Mouse (Mus musculus): ENCODE data around the gene Med24. TPM values are rescaled to one million over a fixed set of nuclear protein-coding genes. Genes with fewer than 3 reads are reported as not detected.
"Not testable (repeated sequence)": the region's sequence is repeated elsewhere in the genome, so short reads cannot be mapped to it uniquely, and the experiment has no call there.

Gene Med24
- polyA plus RNA-seq, 1 experiment = 45.3 TPM

- Histone ChIP-seq H3K4me3 (ENCODE audit: insufficient read depth, low read depth, low read length) (peak overlapping the region; percentile 24; the same call in 1 of the 2 replicates), H3K27ac (ENCODE audit: insufficient read depth, low read depth, low read length) (no peak overlapping the region), H3K4me1 (ENCODE audit: control insufficient read depth, insufficient read depth, low read length) (peaks cover 31% of the 10 kb centered on the region), H3K36me3 (ENCODE audit: control insufficient read depth, insufficient read depth, low read length) (no peaks in the 10 kb centered on the region), H3K27me3 (replicated peaks; ENCODE audit: control insufficient read depth, insufficient read depth, low read length) (no peaks in the 10 kb centered on the region)
- TF ChIP-seq CTCF (conservative IDR thresholded peaks at IDR 0.05; ENCODE audit: insufficient read depth, insufficient read length, low read depth, low read length) = no peak
- no peak for TF ChIP-seq POLR2A (IDR thresholded peaks at IDR 0.05; ENCODE audit: low read depth, low read length)
- no peak for DNase-seq
- WGBS = 28% methylated on average over 8 of the region's 8 CpGs
These were observed 10.8 kb upstream of the Med24 start for GRCm38 (mm10) chr11:98740026-98740392.

- Histone ChIP-seq H3K27me3 (replicated peaks; ENCODE audit: control insufficient read depth, insufficient read depth, low read length) (no peaks in the 10 kb centered on the region), H3K36me3 (ENCODE audit: control insufficient read depth, insufficient read depth, low read length) (no peaks in the 10 kb centered on the region), H3K4me1 (ENCODE audit: control insufficient read depth, insufficient read depth, low read length) (peaks cover 21% of the 10 kb centered on the region), H3K27ac (ENCODE audit: insufficient read depth, low read depth, low read length) (no peak overlapping the region), H3K4me3 (ENCODE audit: insufficient read depth, low read depth, low read length) (no peak overlapping the region)
- no peak for DNase-seq
- TF ChIP-seq POLR2A (IDR thresholded peaks at IDR 0.05; ENCODE audit: low read depth, low read length) (no peak), CTCF (conservative IDR thresholded peaks at IDR 0.05; ENCODE audit: insufficient read depth, insufficient read length, low read depth, low read length) (no peak)
- WGBS = 81% methylated on average over 9 of the region's 9 CpGs
These were observed 9.7 kb upstream of the Med24 start for GRCm38 (mm10) chr11:98738925-98739324.

GRCm38 (mm10) chr11:98738428-98738911, 9.2 kb upstream of the Med24 start:
- no peak overlapping the region for H3K27ac ChIP-seq (ENCODE audit: insufficient read depth, low read depth, low read length)
- no peaks in the 10 kb centered on the region for H3K27me3 ChIP-seq (replicated peaks; ENCODE audit: control insufficient read depth, insufficient read depth, low read length)
- 74% methylated on average over 4 of the region's 4 CpGs for WGBS
- H3K36me3 ChIP-seq (ENCODE audit: control insufficient read depth, insufficient read depth, low read length) = no peaks in the 10 kb centered on the region
- H3K4me1 ChIP-seq (ENCODE audit: control insufficient read depth, insufficient read depth, low read length) = peaks cover 16% of the 10 kb centered on the region
- H3K4me3 ChIP-seq (ENCODE audit: insufficient read depth, low read depth, low read length) = no peak overlapping the region
- DNase-seq = no peak
- TF ChIP-seq CTCF (conservative IDR thresholded peaks at IDR 0.05; ENCODE audit: insufficient read depth, insufficient read length, low read depth, low read length) (no peak), POLR2A (IDR thresholded peaks at IDR 0.05; ENCODE audit: low read depth, low read length) (no peak)

- not testable (repeated sequence) for H3K4me1 ChIP-seq (ENCODE audit: control insufficient read depth, insufficient read depth, low read length); H3K4me3 ChIP-seq (ENCODE audit: insufficient read depth, low read depth, low read length); DNase-seq; H3K36me3 ChIP-seq (ENCODE audit: control insufficient read depth, insufficient read depth, low read length); H3K27me3 ChIP-seq (replicated peaks; ENCODE audit: control insufficient read depth, insufficient read depth, low read length); H3K27ac ChIP-seq (ENCODE audit: insufficient read depth, low read depth, low read length)
- 97% methylated on average over 2 of the region's 2 CpGs for WGBS
These were observed 8.0 kb upstream of the Med24 start for GRCm38 (mm10) chr11:98737220-98737619.

DNA sequence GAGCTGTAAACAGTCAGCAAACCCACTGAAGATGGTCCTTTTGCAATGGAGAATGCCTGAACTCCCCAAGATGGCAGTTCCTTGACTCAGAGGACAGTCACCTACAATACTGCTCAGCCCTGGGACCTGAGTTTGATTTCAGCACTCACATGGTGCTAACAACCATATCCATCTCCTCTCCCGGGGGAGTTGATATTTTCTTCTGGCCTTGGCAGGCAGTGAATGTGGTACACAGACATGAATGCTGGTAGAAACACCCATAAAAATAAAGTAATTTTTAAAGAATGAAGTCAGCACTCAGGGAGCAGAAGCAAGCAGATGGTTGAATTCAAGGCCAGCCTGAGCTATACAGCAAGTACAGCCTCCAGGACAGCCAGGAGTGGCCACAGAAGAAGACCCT, 6.9 kb upstream of the Med24 start:
- H3K36me3 ChIP-seq (ENCODE audit: control insufficient read depth, insufficient read depth, low read length) = no peaks in the 10 kb centered on the region
- WGBS = 79% methylated on average over 1 of the region's 1 CpGs
- DNase-seq = no peak
- H3K4me3 ChIP-seq (ENCODE audit: insufficient read depth, low read depth, low read length) = no peak overlapping the region
- H3K27ac ChIP-seq (ENCODE audit: insufficient read depth, low read depth, low read length) = no peak overlapping the region
- peaks cover 8% of the 10 kb centered on the region; the same call in 1 of the 2 replicates for H3K4me1 ChIP-seq (ENCODE audit: control insufficient read depth, insufficient read depth, low read length)
- H3K27me3 ChIP-seq (replicated peaks; ENCODE audit: control insufficient read depth, insufficient read depth, low read length) = no peaks in the 10 kb centered on the region
- TF ChIP-seq CTCF (conservative IDR thresholded peaks at IDR 0.05; ENCODE audit: insufficient read depth, insufficient read length, low read depth, low read length) = no peak
- TF ChIP-seq POLR2A (IDR thresholded peaks at IDR 0.05; ENCODE audit: low read depth, low read length) = no peak

GRCm38 (mm10) chr11:98735111-98735510, 5.9 kb upstream of the Med24 start:
- no peak for TF ChIP-seq POLR2A (IDR thresholded peaks at IDR 0.05; ENCODE audit: low read depth, low read length)
- TF ChIP-seq CTCF (conservative IDR thresholded peaks at IDR 0.05; ENCODE audit: insufficient read depth, insufficient read length, low read depth, low read length) = no peak
- Histone ChIP-seq H3K4me1 (ENCODE audit: control insufficient read depth, insufficient read depth, low read length) (0 out of 2 replicates have a peak, but pooled peaks cover under 1% of the 10 kb centered on the region), H3K4me3 (ENCODE audit: insufficient read depth, low read depth, low read length) (no peak overlapping the region), H3K27ac (ENCODE audit: insufficient read depth, low read depth, low read length) (no peak overlapping the region), H3K27me3 (replicated peaks; ENCODE audit: control insufficient read depth, insufficient read depth, low read length) (no peaks in the 10 kb centered on the region), H3K36me3 (ENCODE audit: control insufficient read depth, insufficient read depth, low read length) (no peaks in the 10 kb centered on the region)
- DNase-seq = no peak
- WGBS = 96% methylated on average over 4 of the region's 4 CpGs

DNA sequence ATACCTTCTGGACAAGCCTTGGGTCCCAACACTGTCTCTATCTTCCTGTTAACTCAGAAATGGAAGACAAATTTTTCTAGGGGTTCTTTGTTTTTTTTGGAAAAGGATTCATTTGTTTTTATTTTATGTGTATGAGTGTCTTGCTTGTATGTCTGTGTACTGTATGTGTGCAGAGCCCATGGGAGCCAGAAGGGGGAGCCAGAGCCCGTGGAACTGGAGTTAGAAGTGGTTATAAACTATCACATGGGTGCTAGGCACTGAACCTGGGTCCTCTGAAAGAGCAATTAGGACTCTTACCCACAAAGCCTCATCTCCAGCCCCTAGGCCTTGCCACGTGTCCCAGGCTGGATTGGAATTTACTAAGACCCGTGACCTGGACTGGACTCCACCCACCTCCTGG, 4.8 kb upstream of the Med24 start:
- Histone ChIP-seq H3K4me3 (ENCODE audit: insufficient read depth, low read depth, low read length) (no peak overlapping the region), H3K27me3 (replicated peaks; ENCODE audit: control insufficient read depth, insufficient read depth, low read length) (no peaks in the 10 kb centered on the region), H3K4me1 (ENCODE audit: control insufficient read depth, insufficient read depth, low read length) (no peaks in the 10 kb centered on the region; the same call in 1 of the 2 replicates), H3K27ac (ENCODE audit: insufficient read depth, low read depth, low read length) (no peak overlapping the region), H3K36me3 (ENCODE audit: control insufficient read depth, insufficient read depth, low read length) (no peaks in the 10 kb centered on the region)
- WGBS = 78% methylated on average over 3 of the region's 3 CpGs
- DNase-seq = no peak
- no peak for TF ChIP-seq POLR2A (IDR thresholded peaks at IDR 0.05; ENCODE audit: low read depth, low read length)
- TF ChIP-seq CTCF (conservative IDR thresholded peaks at IDR 0.05; ENCODE audit: insufficient read depth, insufficient read length, low read depth, low read length) = peak; percentile 34; the same call in 1 of the 2 replicates
